Mouse (Mus musculus): ENCODE measurements at regions not wholly inside any gene's neighbourhood (a gene's known extent, or its start where the extent isn't known, plus 50 kb on each side); places are given as distances from the start of the nearest gene placed in this dataset.
"Not testable (repeated sequence)": the region's sequence is repeated elsewhere in the genome, so short reads cannot be mapped to it uniquely, and the experiment has no call there.

GRCm38 (mm10) chr12:77526581-77526980 lies 288.7 kb downstream of the Fut8 start:
- DNase-seq = not testable (repeated sequence)

- no peak for DNase-seq
Measured at GRCm38 (mm10) chr12:77527499-77527898, 289.6 kb downstream of the Fut8 start.

DNA sequence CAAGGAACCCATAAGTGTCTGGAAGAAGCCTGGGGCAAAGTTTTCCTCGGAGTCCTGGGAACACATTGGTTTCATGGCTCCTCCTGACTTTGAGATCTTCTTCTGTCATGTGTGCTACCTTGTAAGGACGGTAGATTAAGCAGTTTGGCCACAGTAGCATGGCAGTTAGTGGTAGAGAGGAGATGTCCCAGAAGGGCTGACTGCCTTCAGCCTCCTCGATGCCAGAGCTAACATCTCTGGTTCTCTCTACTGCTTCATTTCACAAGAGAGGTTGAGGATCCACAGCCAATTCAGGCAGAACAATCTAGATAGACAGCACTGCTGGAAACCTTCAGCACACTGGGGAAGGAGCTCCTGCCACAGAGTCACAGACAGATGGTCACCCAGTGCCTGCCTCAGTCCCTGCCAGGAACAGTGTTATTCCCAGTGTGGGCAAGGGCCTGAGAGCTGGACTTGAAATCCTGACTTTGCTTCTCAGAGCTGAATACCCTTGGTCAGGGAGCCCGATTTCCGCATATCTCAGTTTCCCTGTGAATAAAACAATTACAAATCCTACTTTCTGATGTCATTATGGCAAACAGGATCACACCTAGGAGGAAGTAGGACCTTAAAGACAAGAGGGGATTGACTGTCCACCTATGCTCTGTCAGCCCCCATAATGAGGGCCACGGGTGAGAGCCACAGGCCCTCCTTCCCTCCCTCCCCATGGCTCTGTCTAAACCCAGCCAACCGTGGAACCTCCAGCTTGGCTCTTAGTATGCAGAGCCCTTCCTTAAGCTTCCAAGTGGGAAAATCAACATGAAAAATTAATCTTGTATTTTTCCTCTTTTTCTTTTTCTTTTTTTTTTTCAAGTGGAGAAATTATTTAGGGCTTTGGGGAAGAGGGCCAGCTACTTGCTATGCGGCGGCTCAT lies 290.3 kb downstream of the Fut8 start:
- DNase-seq = no peak

GRCm38 (mm10) chr12:77528868-77529271 lies 290.9 kb downstream of the Fut8 start:
- no peak for DNase-seq

DNA sequence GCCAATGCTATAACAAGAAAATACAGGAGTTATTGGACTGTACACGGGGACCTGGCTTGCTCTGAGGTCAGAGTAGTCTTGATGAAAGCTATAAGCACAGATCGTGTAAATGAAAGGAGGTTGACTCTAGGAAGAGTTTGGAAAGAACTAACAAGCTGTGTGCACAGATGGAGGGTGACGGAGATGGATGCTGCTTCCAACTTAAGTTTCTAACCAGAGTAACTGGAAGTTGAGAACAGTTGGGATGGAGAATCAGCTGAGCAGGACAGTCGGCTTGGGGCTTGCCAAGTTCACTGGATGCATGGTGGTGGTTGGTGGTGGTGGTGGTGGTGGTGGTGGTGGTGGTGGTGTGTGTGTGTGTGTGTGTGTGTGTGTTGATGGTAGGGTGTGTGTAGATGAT lies 291.5 kb downstream of the Fut8 start:
- DNase-seq = no peak

DNA sequence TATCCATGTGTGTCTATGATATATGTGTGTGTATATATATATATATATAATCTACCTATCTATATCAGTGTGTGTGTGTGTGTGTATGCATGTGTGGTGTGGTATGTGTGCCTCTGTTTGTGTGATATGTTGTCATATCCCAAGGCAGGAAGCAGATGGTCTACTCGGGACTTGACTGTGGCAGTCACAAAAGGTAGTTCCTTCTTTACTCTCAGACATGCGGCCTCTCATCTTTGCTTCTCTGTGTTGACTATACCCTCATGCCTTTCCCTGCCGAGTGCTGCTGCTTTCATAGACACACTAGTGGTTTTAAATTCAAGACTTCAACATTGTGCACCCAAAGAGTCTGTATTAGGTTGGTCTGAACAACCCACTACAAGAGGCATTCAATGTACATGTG lies 292.0 kb downstream of the Fut8 start:
- DNase-seq = no peak

- peak; percentile 60 for DNase-seq
Measured at GRCm38 (mm10) chr12:77531294-77531693, 293.4 kb downstream of the Fut8 start.

DNA sequence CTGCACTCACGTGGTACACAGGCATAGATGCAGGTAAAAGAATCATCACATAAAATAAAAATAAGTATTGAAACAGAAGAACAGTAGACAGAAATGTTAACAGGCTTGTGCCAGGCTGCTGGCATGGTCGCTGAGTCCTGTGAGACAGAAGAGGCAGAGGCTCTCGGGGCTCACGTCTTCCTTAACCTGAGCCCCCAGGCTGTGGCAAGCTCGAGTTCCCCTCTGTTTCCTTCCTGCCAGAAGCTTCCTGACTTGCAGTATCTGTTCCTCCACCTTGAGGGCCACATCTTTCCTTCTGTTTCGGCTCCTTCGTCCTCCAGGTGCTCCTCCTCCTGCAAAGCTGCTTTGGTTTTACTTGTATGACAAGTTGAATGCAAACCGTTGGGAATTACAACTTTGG lies 294.6 kb downstream of the Fut8 start:
- DNase-seq = no peak

DNA sequence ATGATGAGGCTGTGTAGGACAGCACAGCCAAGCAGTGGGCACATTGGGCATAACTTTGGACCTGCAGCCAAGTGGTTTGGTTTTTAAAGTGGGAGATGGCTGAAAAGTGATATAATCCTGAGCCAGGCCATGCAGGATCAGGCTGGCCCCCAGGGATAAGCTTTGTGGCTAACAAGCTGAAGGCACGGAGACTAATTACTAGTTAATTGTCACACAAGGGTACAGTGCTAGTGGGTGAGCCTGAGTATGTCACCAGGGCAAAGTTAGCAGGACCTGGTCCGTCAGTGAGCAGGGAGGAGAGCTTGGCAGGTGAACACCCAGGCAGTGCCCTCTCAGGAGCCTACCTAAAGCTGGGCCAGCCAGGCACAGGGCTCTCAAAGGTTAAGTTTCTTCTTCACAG lies 295.7 kb downstream of the Fut8 start:
- DNase-seq = no peak

DNA sequence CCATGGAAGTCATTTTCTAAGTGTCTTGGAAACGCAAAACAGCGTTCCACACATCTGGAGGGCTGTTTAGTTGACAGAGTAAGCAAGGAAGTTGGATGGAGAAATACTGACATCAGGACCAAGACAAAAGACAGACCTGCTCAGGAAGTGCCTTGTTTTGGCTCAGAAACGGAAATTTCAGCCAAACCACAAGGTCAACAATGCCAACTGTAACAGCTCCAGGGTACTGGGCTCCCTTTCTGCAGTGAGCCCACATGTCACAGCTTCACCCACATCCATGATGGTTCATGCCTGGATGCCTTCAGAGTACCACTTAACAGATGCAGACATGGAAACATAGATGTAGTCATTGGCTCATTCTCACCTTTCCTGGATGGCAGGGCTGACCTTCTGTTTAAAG lies 296.2 kb downstream of the Fut8 start:
- no peak for DNase-seq

GRCm38 (mm10) chr12:77535147-77535546 lies 297.2 kb downstream of the Fut8 start:
- DNase-seq = no peak

GRCm38 (mm10) chr12:77537139-77537848 lies 299.4 kb downstream of the Fut8 start:
- peak; percentile 7 for DNase-seq

- DNase-seq = no peak
Measured at GRCm38 (mm10) chr12:77539661-77540431, 301.9 kb downstream of the Fut8 start.

DNA sequence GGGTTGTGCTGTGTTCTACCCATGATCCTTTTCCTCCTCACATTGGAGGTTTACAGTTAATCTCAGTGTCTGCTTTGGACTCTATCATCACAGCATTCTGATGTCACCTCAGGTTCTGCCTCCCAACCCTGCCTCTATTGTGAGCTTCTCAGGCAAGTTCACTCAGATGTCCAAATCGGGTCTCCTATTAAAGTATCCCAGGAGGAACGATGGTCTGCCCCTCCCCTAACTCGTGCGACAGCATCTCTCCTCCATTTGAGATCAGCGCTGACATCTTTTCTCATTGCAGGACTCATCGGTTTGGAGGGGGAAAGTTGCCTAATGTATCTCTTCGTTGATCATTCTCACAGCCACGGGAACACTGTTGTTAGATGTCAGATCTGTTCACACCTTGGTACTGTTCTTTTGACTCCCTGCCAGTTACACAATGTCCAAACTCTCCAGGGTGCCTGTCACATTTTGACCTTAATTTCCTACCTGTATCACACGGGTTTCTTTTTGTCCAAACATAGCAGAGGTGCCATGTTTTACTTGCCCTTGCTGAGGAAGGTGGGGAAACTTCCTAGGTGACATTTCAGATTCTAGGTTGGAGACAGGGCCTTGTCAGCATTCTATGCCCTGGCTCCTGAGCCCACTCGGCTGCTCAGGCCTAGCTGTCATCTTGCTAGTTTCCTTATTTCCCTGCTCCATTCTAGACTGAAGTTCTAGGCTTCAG lies 303.3 kb downstream of the Fut8 start:
- no peak for DNase-seq

DNA sequence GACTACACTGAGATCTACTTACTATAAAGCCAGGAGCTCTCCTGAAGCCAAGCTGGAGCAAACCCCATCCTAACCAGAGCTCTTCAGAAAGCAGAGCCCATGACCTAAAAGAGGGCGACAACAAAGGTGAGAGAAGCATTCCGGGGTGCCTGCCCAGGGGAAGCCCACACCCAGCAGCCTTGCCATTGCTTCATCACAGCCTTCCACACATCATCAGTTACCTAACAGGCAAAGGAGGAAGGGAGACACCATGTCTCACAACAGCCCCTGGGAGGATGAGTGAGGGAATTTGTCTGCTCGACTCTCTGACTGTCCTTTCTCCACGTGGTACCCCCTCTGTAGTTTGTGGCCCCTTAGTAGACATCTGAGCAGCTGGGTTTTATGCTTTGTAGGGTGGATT lies 303.9 kb downstream of the Fut8 start:
- no peak for DNase-seq

DNA sequence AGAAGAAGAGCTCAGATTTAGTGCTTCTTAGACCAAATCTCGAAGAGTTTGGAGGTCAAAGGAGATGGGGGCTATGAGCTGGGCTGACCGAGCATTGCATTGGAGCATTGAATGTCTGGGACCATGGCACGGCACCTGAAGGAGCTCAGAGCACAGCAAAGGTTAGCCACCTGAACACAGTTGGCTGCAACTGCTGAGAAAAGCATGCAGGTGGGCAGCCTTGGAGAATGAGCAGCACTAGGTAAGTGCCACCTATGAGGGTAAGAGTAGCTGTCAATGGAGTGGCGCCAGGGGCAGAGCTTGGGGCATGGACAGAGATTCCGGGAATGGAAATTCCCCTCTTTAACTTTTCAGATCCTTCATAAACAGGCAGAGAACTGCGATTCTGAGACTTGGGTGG lies 305.7 kb downstream of the Fut8 start:
- DNase-seq = no peak

GRCm38 (mm10) chr12:77546165-77546564 lies 308.2 kb downstream of the Fut8 start:
- DNase-seq = no peak

DNA sequence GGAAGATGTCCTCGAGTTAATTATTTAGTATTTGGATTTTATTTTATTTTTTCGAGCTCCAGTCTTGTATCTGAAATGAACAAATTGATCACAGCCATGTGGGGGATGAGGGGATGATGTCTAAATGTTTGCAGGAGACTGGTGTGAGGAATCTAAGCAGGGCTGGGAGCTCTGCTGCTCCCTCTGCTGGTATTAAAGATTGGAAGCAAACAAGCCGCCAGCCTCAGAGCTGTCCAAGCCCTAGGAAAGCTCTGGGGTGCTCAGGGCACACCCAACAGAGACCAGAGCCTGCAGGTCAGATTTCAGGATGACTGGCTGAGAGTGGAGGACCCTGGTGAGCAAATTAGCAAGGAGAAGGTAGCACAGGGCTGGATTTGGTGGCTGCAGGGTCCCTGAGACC lies 330.4 kb downstream of the Fut8 start:
- DNase-seq = peak; percentile 54

DNA sequence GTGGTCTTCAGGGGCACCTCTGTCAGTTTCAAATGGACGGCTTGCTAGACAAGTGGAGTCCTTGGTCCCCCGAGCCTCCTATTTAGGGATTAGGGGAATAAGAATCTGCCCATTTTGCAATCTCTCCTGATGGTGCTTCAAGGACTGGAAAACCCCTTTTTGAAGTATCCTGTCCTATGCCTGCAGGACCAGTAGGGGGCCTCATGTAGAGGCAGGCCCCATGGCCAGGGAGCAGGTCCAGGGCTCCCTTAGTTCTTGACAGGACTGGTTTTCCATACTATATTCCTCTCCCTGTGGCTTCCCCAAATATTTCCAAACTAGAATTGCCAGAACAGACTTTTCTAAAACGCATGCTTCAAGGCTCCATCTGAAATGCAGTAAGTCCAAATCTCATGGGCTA lies 332.6 kb downstream of the Fut8 start:
- DNase-seq = peak; percentile 25

DNA sequence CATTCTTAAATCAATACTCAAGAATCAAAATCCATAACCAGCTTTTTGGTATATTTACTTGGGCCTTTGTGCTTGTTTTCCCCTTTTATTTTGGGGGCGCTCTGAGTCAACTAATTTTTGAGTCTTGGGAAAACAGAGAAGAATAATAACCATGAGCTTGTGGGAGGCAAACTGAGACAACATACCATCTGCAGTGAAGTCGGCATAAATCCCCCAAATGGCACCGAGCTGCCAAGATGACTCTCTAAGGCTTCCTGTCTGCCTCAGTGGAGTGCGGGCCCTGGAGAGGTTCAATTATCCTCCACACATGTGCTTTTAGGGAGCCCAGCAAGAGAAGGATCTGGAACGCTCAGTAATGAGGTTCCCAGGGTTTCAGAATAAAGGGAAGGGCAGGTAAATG lies 333.1 kb downstream of the Fut8 start:
- no peak for DNase-seq

DNA sequence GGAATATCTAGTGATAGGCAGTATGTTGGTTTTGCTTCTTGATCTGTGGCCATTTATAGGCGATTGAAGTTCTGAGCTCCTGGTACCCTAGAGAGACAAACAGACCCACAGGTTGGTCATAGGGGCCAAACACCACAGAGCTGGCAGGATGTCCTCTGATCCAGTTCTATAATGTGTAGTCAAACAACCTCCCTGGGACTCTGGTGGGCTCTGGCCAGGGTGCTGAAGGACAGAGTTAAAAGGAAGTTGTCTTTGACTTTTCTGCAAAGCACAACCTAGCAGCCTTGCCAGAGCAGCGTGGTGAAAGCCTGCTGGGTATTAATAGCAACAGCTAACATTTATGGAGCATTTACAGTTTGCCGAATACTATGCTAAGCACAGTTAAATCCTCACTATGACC lies 337.1 kb downstream of the Fut8 start:
- DNase-seq = peak; percentile 17

GRCm38 (mm10) chr12:77588297-77588696 lies 350.4 kb downstream of the Fut8 start:
- DNase-seq = no peak

Measured in adrenal gland, postnatal 10 days (tissue).